ENCODE assay signal across 8 mouse cellular contexts in the genomic region with DNA sequence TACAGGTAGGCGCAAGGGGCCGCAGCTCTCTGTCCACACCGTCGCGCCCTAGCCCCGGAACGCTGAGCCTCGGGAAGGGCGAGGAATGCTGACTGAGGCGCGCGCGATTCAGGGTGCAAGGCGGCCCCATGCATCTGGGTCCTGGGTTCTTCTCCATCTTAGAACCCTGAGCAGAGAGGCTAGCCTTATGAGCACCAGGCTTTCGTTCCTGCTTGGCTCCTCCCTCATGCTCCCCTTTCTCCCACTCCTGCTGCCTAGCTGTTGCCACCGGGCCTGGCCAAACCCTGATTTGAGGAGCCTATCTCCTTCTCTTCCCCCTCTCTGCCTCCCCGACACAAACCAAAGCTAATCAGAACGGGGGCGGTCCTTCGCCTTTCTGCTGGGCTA. TPM values are rescaled to one million over a fixed set of nuclear protein-coding genes. Genes with fewer than 3 reads are reported as not detected.
DNase-seq lines count a peak whose midpoint lies in the region; ATAC-seq and TF ChIP-seq lines count a peak whose summit lies in the region.
"Not testable (repeated sequence)": the region's sequence is repeated elsewhere in the genome, so short reads cannot be mapped to it uniquely, and the experiment has no call there.

No protein-coding gene starts in this region.

- not testable (repeated sequence) for H3K27me3 ChIP-seq in hindbrain, embryonic 13.5 days; limb, embryonic 10.5 days (ENCODE audit: low read depth, poor library complexity, severe bottlenecking); midbrain, embryonic 14.5 days (ENCODE audit: control insufficient read depth, insufficient read depth, low read length)

- not testable (repeated sequence) for TF ChIP-seq CTCF in cortical plate, adult 2 months (IDR thresholded peaks at IDR 0.05; ENCODE audit: extremely low read depth, insufficient read depth, low read length)

- H3K4me3 ChIP-seq in cortical plate, adult 2 months (ENCODE audit: insufficient read depth, low read length), result peak overlapping the region; percentile 44
- H3K4me3 ChIP-seq in hindbrain, embryonic 13.5 days, result peak overlapping the region; percentile 40
- peak overlapping the region; percentile 33; the same call in 1 of the 2 replicates for H3K4me3 ChIP-seq in limb, embryonic 10.5 days
- peak overlapping the region; percentile 25 for H3K4me3 ChIP-seq in midbrain, embryonic 14.5 days (replicated peaks; ENCODE audit: low read depth, low read length)

- peak overlapping the region; percentile 54 for H3K4me2 ChIP-seq in hindbrain, embryonic 13.5 days
- H3K4me2 ChIP-seq in midbrain, embryonic 14.5 days (ENCODE audit: low read length), result peak overlapping the region; percentile 41

- not testable (repeated sequence) for H3K4me1 ChIP-seq in cortical plate, adult 2 months (ENCODE audit: control insufficient read depth, insufficient read depth, low read length); hindbrain, embryonic 13.5 days (replicated peaks); limb, embryonic 10.5 days; midbrain, embryonic 14.5 days (ENCODE audit: control insufficient read depth, insufficient read depth, low read length)

- H3K27ac ChIP-seq in cortical plate, adult 2 months (ENCODE audit: insufficient read depth, low read length), result peak overlapping the region; percentile 81; the same call in 1 of the 2 replicates
- not testable (repeated sequence) for H3K27ac ChIP-seq in hindbrain, embryonic 13.5 days; limb, embryonic 10.5 days; midbrain, embryonic 14.5 days (replicated peaks; ENCODE audit: low read depth, low read length)

- peak; percentile 20 for DNase-seq in brain, adult 2 months (ENCODE audit: low read depth, low spot score)
- DNase-seq in layer of hippocampus, adult 9-11 months, result peak; percentile 74
- DNase-seq in limb, embryonic 10.5 days (ENCODE audit: low spot score), result not testable (repeated sequence)
- peak; percentile 1 for DNase-seq in midbrain, embryonic 14.5 days
- peak; percentile 73 for DNase-seq in right cerebral cortex, postnatal 36 days (ENCODE audit: low spot score in 2 of 2)

- not testable (repeated sequence) for TF ChIP-seq POLR2A in cortical plate, adult 2 months (IDR thresholded peaks at IDR 0.05; ENCODE audit: extremely low read depth, insufficient read depth, low read length)

- ATAC-seq in frontal cortex, adult (ENCODE audit: low TSS enrichment), result peak; percentile 64
- ATAC-seq in hindbrain, embryonic 13.5 days (ENCODE audit: low FRiP score), result peak; percentile 67; the same call in 1 of the 2 replicates
- not testable (repeated sequence) for ATAC-seq in midbrain, embryonic 14.5 days (ENCODE audit: low FRiP score, low TSS enrichment)

- H3K36me3 ChIP-seq in hindbrain, embryonic 13.5 days; limb, embryonic 10.5 days; midbrain, embryonic 14.5 days (ENCODE audit: control insufficient read depth, insufficient read depth, low read length): not testable (repeated sequence)

- not testable (repeated sequence) for H3K9me3 ChIP-seq in hindbrain, embryonic 13.5 days; limb, embryonic 10.5 days (replicated peaks); midbrain, embryonic 14.5 days (ENCODE audit: control insufficient read depth, low read length)

- peak overlapping the region; percentile 67 for H3K9ac ChIP-seq in hindbrain, embryonic 13.5 days
- not testable (repeated sequence) for H3K9ac ChIP-seq in midbrain, embryonic 14.5 days (replicated peaks; ENCODE audit: low read length)

- 1% methylated on average over 11 of the region's 20 CpGs for WGBS in hindbrain, embryonic 13.5 days
- WGBS in limb, embryonic 10.5 days, result under 1% methylated on average over 20 of the region's 20 CpGs
- WGBS in midbrain, embryonic 14.5 days, result 0% methylated on average over 16 of the region's 20 CpGs

RNA-seq across cellular contexts. Expression of a gene that starts 0.4 kb away (rescaled TPM):
- polyA plus RNA-seq in cortical plate, adult 2 months (2012; rRNA removed), result 67.3 and 70.8 TPM in 2 replicates
- polyA plus RNA-seq in hindbrain, embryonic 13.5 days (2015; fragmentation: Nextera tagmentation; extraction: Ambion mirVana), result 38.7 and 39.4 TPM in 2 replicates
- 19.8 and 23.7 TPM in 2 replicates for polyA plus RNA-seq in limb, embryonic 10.5 days (2016; fragmentation: Nextera tagmentation; extraction: Ambion mirVana)
- 39.1 and 47.6 TPM in 2 replicates for polyA plus RNA-seq in midbrain, embryonic 14.5 days (2014; fragmentation: Nextera tagmentation; extraction: Ambion mirVana)
